Mouse (Mus musculus) monocyte, adult 5-6 weeks (primary cell): ENCODE data around the gene Psg22. TPM values are rescaled to one million over a fixed set of nuclear protein-coding genes. Genes with fewer than 3 reads are reported as not detected.
"Not testable (repeated sequence)": the region's sequence is repeated elsewhere in the genome, so short reads cannot be mapped to it uniquely, and the experiment has no call there.

ENCODE experiments used
- ATAC-seq: fragments of 153-309, 156-312 bp; replicated peaks from 2 replicates; pipeline ENCODE4 v1.8.0; 2017; ENCODE audit warnings: mild to moderate bottlenecking; ENCODE audit not compliant: low TSS enrichment, insufficient number of reproducible peaks, severe bottlenecking, poor library complexity, low FRiP score
- total RNA-seq: library from RNA; stranded (forward); fragments of 200-1000, 200-491, 200-594 nt; gene quantifications from 3 replicates; pipeline ENCODE4 v1.2.3, GENCODE M21; 2017

Psg22 gene
- not detected in 3 replicates for total RNA-seq

GRCm38 (mm10) chr7:18717790-18718189 lies at the start of gene Psg22:
Psg22 (plus strand) TSS chr7:18718090.
- no peak for ATAC-seq

- ATAC-seq = no peak
Observed at GRCm38 (mm10) chr7:18679772-18680171, 38.1 kb upstream of the Psg22 start.

DNA sequence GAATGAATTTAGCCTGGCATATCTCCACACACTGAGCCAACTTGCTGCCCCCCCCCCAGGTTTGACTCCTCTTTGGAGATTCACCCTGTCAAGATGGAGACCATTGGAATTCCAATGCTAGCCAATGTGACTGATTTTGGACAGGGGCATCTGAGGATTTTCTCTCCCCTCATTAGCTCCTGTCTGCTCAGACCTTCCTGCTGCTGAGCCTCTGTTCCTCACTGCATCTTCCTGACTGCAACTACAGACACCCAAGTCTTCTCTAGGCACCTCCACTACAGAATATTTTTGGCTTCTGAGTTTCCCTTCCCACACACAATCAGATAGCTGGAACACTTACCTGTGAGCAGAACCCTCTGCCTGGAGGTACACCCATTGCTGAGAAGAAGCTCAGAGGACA lies 32.3 kb upstream of the Psg22 start:
- no peak for ATAC-seq

DNA sequence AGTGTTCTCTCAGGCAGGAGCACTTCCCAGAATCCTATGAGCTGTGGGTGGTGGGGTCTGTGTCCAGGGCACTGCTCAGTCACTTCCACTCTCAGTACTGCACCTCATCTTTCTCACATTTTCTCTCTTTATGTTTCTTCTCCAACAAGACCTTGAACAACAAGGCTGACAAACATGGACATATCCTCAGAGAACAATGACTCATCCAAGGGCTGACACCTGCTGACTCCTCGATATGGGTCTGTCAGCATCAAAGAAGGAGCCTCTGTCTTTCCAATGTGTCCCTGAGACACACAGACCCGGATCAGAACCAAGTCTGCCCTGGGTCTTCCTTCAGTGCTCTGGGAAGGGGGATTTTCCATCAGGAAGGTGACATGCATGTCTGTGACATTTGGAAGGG lies 31.8 kb upstream of the Psg22 start, which contains the start of gene Psg20:
Gene Psg20 (minus strand): TSS at position 101 of the 400 bp plus-strand sequence.
- ATAC-seq = no peak

DNA sequence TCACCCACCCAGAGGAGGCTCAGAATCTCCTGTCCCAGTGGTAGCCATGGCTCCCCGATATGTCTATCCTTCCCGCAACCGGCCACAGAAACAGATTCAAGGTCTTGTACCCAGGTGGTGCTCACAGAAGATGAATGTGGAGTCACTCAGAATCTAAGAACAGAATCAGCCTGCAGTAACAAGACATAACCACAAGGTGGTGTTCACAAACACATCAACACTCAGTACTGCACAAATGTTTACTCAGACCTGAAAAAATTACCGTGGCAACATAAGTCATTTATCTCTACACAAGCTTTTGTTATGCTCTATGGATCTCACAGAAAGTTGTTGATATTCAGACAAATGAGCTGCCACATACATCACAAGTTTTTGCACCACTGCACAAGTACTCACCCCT lies 7.6 kb upstream of the Psg22 start:
- ATAC-seq = not testable (repeated sequence)

- ATAC-seq = no peak
Observed at GRCm38 (mm10) chr7:18710846-18711245, 7.0 kb upstream of the Psg22 start.

- ATAC-seq = no peak
Observed at GRCm38 (mm10) chr7:18715546-18715945, 2.3 kb upstream of the Psg22 start.

- no peak for ATAC-seq
Observed at GRCm38 (mm10) chr7:18724001-18724400, 6.1 kb downstream of the Psg22 start.

DNA sequence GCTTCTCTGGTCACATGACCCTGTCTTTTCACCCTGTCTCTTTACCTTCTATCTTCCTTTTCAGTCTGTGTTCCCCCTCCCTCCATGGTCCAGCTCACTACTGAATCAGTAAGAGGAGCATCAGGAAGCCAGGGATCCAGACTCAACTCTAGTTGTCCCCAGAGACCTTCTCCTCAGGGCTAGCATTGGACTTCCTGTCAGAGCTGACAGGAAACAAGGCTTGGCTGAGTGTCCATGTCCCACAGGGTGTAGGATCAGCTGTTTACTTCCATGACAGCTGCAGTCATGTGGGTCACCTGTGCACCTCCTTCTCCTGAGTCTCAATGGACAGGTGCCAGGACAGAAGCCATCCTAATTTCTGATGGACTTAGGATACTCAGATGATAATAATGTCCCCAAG lies 8.0 kb downstream of the Psg22 start:
- ATAC-seq = not testable (repeated sequence)

DNA sequence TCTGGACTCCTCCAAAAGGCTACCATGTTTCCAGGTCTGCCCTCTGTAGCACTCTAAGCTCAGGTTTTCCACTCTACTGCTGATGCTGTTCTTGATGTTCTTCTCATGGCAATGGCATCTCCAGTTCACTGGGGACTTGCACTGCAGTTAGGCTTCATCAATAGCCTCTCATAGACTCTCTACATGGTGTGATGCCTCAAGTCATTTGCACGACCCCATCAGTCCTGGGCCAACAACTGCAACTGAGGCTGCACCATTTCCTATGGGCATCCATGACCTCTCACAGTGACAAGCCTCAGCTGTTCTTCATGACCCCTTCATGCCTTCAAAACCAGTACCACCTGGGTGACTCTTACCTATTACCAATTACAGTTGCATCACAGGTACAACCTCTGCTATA lies 10.5 kb downstream of the Psg22 start:
- no peak for ATAC-seq

DNA sequence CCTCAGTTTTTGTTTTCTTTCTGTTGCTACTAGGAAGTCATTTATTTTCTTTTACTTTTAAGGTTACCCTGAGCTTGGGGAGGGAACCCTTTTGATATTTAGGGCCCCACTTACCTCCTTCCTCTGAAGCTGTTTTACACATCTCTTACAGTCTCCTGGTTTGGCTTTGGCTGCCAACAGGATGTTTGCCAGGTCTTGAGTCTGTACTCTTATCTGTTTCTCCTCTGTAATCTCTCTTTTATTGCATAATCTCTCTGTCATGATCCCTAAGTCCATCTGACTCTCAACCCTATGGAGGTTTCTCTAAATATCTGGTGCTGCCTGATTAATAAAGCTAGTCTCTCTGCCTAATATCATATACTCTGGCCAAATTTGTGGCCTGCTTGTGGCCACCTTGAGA lies 15.2 kb downstream of the Psg22 start:
- ATAC-seq = no peak

GRCm38 (mm10) chr7:18734451-18734850 lies 16.6 kb downstream of the Psg22 start:
- no peak for ATAC-seq

DNA sequence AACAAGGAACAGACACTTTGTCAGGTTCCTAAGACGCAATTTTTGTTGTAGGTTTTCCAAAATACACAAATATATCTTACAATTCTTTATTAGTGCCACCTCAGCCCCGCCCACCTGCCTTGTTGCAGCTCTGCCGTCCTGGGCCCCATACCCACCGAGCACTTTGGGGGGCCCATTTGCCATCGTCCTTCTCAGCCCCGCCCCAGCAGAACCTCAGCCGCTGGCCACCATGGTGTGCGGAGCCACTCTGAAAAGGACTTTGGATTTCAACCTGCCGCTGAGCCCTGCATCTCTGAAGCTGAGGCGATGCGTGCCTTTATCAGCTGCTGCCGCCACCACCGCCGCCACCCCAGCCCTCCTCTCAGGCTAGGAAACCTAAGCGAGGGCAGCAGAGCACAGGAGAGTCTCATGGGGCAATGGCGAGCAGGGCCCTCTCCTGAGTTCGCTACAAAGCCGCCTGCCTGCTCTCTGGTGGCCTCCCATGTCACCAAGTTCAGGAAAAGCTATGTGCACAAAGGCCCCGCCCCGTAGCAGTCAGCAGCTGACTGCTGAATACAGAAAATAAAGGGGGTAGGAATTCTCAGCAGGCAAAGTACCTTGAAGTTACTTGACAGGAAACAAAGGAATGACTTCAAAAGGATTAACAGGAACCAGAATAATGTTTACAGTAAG lies 28.4 kb downstream of the Psg22 start:
- no peak for ATAC-seq

- ATAC-seq = not testable (repeated sequence)
Observed at GRCm38 (mm10) chr7:18747420-18747819, 29.5 kb downstream of the Psg22 start.

GRCm38 (mm10) chr7:18748994-18749895 lies 31.4 kb downstream of the Psg22 start:
- no peak for ATAC-seq

DNA sequence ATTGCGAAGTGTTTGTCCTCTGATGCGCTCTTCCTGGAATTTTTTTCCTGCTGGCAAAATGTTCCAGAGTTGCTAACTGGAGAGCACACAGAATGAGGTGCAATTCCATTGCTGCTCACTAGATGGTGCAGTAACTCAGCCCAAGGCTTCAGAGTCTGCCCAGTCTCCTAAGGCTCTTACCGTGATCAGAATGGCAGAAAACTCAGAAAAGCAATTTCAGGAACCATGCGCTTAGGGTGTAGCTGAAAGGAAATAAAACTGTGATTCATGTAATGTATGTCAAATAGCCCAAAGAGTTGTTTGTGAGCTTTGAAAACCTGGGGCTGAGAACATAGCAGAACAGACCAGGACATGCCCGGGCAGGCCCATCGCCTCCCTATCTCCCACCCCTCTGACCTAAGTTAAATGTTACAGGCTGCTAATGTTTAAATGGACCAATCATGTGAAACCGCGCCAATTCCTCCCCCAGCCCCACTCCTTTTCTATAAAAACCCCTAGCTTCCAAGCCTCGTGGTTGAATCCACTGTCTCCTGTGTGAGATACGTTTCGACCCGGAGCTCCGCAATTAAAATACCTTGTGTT lies 32.1 kb downstream of the Psg22 start:
- 0 out of 2 replicates have a peak, but pooled peaks have one; percentile 35 for ATAC-seq

DNA sequence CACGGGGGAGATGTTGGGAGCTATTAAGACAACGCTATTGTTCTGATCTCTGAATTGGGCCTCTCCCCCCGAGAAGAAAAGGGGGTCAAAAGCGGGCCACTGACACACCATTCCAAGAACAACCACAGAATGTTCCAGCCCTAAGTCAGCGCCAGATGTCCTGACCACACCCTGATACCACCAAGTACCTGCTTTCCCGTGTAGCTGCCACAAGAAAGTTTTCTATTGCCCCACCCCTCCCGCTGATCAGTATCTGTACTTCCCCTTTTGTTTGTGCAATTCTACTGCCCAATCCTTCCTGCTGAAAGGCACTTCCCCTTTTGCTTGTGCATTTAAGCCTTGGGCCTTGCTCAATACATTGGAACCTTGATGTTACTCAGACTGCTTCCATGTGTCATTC lies 42.3 kb downstream of the Psg22 start:
- not testable (repeated sequence) for ATAC-seq

GRCm38 (mm10) chr7:18762885-18763284 lies 45.0 kb downstream of the Psg22 start:
- ATAC-seq = not testable (repeated sequence)
